Mouse (Mus musculus) liver, embryonic 12.5 days (tissue): Measurements from ENCODE around the gene Casq2. TPM values are rescaled to one million over a fixed set of nuclear protein-coding genes. Genes with fewer than 3 reads are reported as not detected.

Source experiments
- ATAC-seq: fragments of 200-750 bp; cut with Nextera tagmentation; 2 replicates; pipeline ENCODE4 v1.8.0; 2017; ENCODE audit warnings: moderate number of reproducible peaks, mild to moderate bottlenecking, moderate library complexity
- H3K27ac ChIP-seq: fragments of 300-500 bp; sonication (generic); 2 replicates; pipeline ENCODE4 v1.5.1; 2016; ENCODE audit warnings: mild to moderate bottlenecking
- H3K27me3 ChIP-seq: fragments of 300-500 bp; sonication (generic); replicated peaks from 2 replicates; pipeline ENCODE4 v1.6.1; 2016; ENCODE audit warnings: mild to moderate bottlenecking, moderate library complexity
- H3K36me3 ChIP-seq: fragments of 300-500 bp; sonication (generic); 2 replicates; pipeline ENCODE4 v1.6.1; 2016; ENCODE audit warnings: mild to moderate bottlenecking, moderate library complexity
- H3K4me1 ChIP-seq: fragments of 300-500 bp; sonication (generic); 2 replicates; pipeline ENCODE4 v1.6.1; 2016
- H3K4me2 ChIP-seq: fragments of 300-500 bp; sonication (generic); 2 replicates; pipeline ENCODE4 v1.6.1; 2016; ENCODE audit warnings: mild to moderate bottlenecking, moderate library complexity
- H3K4me3 ChIP-seq: fragments of 300-500 bp; sonication (generic); 2 replicates; pipeline ENCODE4 v1.5.1; 2016; ENCODE audit warnings: mild to moderate bottlenecking, moderate library complexity
- H3K9ac ChIP-seq: fragments of 300-500 bp; sonication (generic); 2 replicates; pipeline ENCODE4 v1.6.1; 2016; ENCODE audit warnings: mild to moderate bottlenecking, moderate library complexity
- H3K9me3 ChIP-seq: fragments of 300-500 bp; sonication (generic); replicated peaks from 2 replicates; pipeline ENCODE4 v1.6.1; 2016; ENCODE audit warnings: mild to moderate bottlenecking, moderate library complexity
- WGBS: fragments of 180-500 bp; shearing (Covaris S2); methylation state at CpG from one replicate; pipeline ENCODE4 v1.1.7; 2016; ENCODE audit not compliant: insufficient replicate concordance; 5-methylcytosine and 5-hydroxymethylcytosine counted together
- polyA plus RNA-seq: library from polyadenylated mRNA; unstranded; fragments of >200 nt; fragmentation: Nextera tagmentation; extraction: Ambion mirVana; gene quantifications from 2 replicates; pipeline ENCODE4 v1.2.1, GENCODE M21; 2016

Casq2 gene
- polyA plus RNA-seq, 1 experiment from 2014 or later = 0.60 TPM

- Histone ChIP-seq H3K4me2 (no peak overlapping the region), H3K36me3 (no peaks in the 10 kb centered on the region)
- peak; percentile 79 for ATAC-seq
These were observed 34.7 kb downstream of the Casq2 start for GRCm38 (mm10) chr3:102120947-102121346.

DNA sequence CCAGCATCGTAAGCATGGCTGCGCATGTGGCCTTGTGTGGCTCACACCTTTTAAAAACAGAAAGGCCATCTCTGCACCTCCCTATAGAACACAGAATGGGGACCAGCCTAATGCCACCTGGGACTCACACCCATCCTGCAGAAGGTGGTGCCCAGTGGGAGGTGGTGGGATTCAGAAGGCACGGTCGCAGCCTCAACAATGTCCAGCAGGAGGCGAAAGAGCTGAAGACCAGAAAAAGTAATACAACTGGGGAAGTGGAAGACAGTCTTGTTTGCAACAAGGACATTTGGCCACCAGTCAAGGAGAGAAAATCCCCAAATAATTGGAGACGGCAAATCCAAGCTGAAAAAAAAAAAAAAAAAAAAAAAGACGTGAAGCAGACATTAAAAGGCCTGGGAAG is 35.8 kb downstream of the Casq2 start:
- Histone ChIP-seq H3K4me1 (peaks cover 12% of the 10 kb centered on the region), H3K27ac (no peak overlapping the region), H3K4me3 (no peak overlapping the region), H3K4me2 (no peak overlapping the region), H3K9me3 (no peaks in the 10 kb centered on the region), H3K9ac (no peak overlapping the region), H3K36me3 (no peaks in the 10 kb centered on the region), H3K27me3 (no peaks in the 10 kb centered on the region)
- no peak for ATAC-seq
- 72% methylated on average over 7 of the region's 7 CpGs for WGBS

More at GRCm38 (mm10) chr3:102120947-102121346, 34.7 kb downstream of the Casq2 start:
- H3K27me3 ChIP-seq = no peaks in the 10 kb centered on the region
- no peaks in the 10 kb centered on the region for H3K9me3 ChIP-seq
- no peak overlapping the region for H3K27ac ChIP-seq
- H3K9ac ChIP-seq = no peak overlapping the region
- H3K4me1 ChIP-seq = peaks cover 12% of the 10 kb centered on the region
- H3K4me3 ChIP-seq = no peak overlapping the region

DNA sequence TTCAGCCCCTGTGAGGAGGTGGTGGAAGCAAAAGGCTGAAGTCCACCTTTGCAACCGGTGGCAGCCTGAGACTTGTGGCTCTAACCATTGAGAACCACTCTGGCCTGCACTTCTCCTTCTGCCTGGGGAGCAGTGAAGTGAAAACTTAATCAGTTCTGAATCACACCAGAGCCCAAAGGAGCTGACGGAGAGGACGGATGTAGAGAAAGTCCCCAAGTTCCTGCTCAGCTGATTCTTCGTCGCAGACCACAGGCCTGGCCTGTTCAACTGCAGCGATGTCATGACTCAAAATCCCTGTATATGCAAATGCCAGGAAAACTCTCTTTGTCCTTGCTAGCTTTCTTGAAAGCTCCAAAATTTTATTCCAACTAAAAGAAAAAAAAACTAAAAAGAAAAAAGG is 37.4 kb downstream of the Casq2 start:
- no peak for ATAC-seq
- Histone ChIP-seq H3K4me3 (no peak overlapping the region), H3K4me1 (peaks cover 19% of the 10 kb centered on the region), H3K9me3 (no peaks in the 10 kb centered on the region), H3K27ac (no peak overlapping the region), H3K27me3 (no peaks in the 10 kb centered on the region), H3K36me3 (no peaks in the 10 kb centered on the region), H3K9ac (no peak overlapping the region), H3K4me2 (no peak overlapping the region)
- WGBS = 49% methylated on average over 6 of the region's 6 CpGs

- Histone ChIP-seq H3K27ac (no peak overlapping the region), H3K4me2 (no peak overlapping the region), H3K27me3 (no peaks in the 10 kb centered on the region), H3K9ac (no peak overlapping the region), H3K9me3 (no peaks in the 10 kb centered on the region), H3K36me3 (no peaks in the 10 kb centered on the region), H3K4me1 (peaks cover 23% of the 10 kb centered on the region), H3K4me3 (no peak overlapping the region)
- no peak for ATAC-seq
- 83% methylated on average over 1 of the region's 1 CpGs for WGBS
These were observed 39.3 kb downstream of the Casq2 start for GRCm38 (mm10) chr3:102125546-102125945.

DNA sequence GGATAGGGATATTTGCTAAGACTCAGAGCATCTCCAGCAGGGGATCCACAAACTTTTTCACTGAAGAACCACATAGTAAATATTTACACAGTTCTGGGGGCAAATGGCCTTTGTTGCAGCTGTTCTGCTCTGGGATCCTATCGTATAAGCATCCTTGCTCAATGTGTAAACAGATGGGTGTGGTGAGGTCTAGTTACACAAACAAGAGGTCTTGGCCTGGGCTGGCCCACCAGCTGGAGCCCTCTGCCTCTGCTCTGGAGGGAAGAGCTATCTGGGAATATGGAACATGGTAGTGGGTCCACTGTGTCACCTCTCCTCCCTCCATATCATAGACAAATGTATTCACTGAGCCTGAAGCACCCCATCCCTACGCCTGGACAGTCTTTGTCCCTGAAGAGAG is 40.9 kb downstream of the Casq2 start:
- no peak for ATAC-seq
- no peak overlapping the region for H3K4me3 ChIP-seq
- peaks cover 18% of the 10 kb centered on the region for H3K4me1 ChIP-seq
- H3K4me2 ChIP-seq = no peak overlapping the region
- 75% methylated on average over 2 of the region's 2 CpGs for WGBS
- no peaks in the 10 kb centered on the region for H3K36me3 ChIP-seq
- H3K9ac ChIP-seq = no peak overlapping the region
- H3K27ac ChIP-seq = no peak overlapping the region
- H3K27me3 ChIP-seq = no peaks in the 10 kb centered on the region
- no peaks in the 10 kb centered on the region for H3K9me3 ChIP-seq

- ATAC-seq = peak; percentile 78
- H3K4me2 ChIP-seq = no peak overlapping the region
These were observed 42.0 kb downstream of the Casq2 start for GRCm38 (mm10) chr3:102128242-102128641.

DNA sequence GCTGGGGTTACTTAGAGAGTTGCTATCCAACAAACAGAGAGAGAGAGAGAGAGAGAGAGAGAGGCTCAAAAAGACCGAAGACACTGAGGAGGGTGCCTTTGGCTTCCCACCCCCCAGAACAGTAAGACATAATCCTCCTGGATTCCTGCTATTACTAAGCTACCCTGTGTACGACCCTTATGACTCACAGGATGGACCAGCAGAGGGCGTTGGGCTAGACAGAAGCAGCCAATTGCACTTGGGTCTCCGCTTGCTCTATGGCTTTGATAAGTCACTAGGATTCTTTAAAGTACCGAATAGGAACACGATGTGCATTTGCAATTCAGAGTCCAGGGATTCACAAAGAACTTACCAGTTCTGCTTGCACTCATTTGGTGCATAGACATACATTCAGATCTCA is 44.3 kb downstream of the Casq2 start:
- Histone ChIP-seq H3K4me3 (no peak overlapping the region), H3K27me3 (no peaks in the 10 kb centered on the region; the same call in 1 of the 2 replicates), H3K36me3 (no peaks in the 10 kb centered on the region), H3K27ac (no peak overlapping the region), H3K4me2 (no peak overlapping the region), H3K4me1 (peaks cover 20% of the 10 kb centered on the region), H3K9me3 (no peaks in the 10 kb centered on the region), H3K9ac (no peak overlapping the region)
- 61% methylated on average over 6 of the region's 6 CpGs for WGBS
- ATAC-seq = peak; percentile 58; the same call in 1 of the 2 replicates

More at GRCm38 (mm10) chr3:102128242-102128641, 42.0 kb downstream of the Casq2 start:
- H3K4me1 ChIP-seq = peaks cover 18% of the 10 kb centered on the region
- H3K4me3 ChIP-seq = no peak overlapping the region
- no peak overlapping the region for H3K9ac ChIP-seq
- H3K36me3 ChIP-seq = no peaks in the 10 kb centered on the region
- H3K9me3 ChIP-seq = no peaks in the 10 kb centered on the region
- no peaks in the 10 kb centered on the region for H3K27me3 ChIP-seq
- 51% methylated on average over 2 of the region's 2 CpGs for WGBS
- no peak overlapping the region for H3K27ac ChIP-seq

DNA sequence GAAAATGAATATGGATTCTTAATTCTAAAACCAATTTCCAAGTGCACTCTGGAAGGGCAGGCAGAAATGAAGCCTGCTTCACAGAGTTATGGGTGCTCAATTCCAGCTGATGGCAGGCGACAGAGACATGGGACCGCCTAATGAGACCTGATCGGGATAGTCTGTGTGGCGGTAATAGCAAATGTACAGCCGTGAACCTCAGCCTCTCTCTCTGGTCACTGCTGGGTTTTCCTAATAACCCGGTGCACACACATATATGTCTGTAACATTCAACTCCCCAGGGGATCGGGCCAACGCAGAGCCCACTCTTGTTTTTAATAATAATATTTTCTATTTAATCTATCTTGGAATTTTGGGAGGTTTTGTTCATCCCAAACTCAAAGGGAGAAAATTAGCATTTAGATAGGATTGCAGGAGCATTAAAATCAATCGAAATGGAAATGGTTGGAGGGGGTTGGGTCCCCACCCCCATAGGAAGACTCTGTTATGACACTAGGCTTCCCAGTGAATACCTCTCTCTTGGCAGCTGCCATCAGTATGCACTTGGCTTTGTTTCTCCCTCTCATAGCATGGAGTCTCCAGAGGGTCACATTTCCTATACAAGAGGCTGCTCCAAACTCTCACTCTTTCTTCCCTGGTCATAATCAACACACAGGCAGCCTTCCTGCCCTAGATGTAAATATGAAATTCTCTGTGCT is 45.6 kb downstream of the Casq2 start:
- Histone ChIP-seq H3K27me3 (no peaks in the 10 kb centered on the region; the same call in 1 of the 2 replicates), H3K27ac (no peak overlapping the region), H3K9ac (no peak overlapping the region), H3K4me1 (peaks cover 29% of the 10 kb centered on the region), H3K36me3 (no peaks in the 10 kb centered on the region), H3K4me3 (no peak overlapping the region), H3K9me3 (no peaks in the 10 kb centered on the region), H3K4me2 (no peak overlapping the region)
- 88% methylated on average over 9 of the region's 9 CpGs for WGBS
- no peak for ATAC-seq

- H3K27ac ChIP-seq = no peak overlapping the region
- H3K4me3 ChIP-seq = no peak overlapping the region
These were observed 49.3 kb downstream of the Casq2 start for GRCm38 (mm10) chr3:102135389-102136113.

GRCm38 (mm10) chr3:102137158-102137557 is 50.9 kb downstream of the Casq2 start:
- 78% methylated on average over 10 of the region's 10 CpGs for WGBS
- peaks cover 12% of the 10 kb centered on the region for H3K4me1 ChIP-seq
- peaks cover 26% of the 10 kb centered on the region for H3K27me3 ChIP-seq
- H3K4me2 ChIP-seq = no peak overlapping the region
- no peak overlapping the region for H3K9ac ChIP-seq
- H3K9me3 ChIP-seq = no peaks in the 10 kb centered on the region
- H3K36me3 ChIP-seq = no peaks in the 10 kb centered on the region
- no peak overlapping the region for H3K27ac ChIP-seq
- no peak for ATAC-seq
- no peak overlapping the region for H3K4me3 ChIP-seq

More at GRCm38 (mm10) chr3:102135389-102136113, 49.3 kb downstream of the Casq2 start:
- Histone ChIP-seq H3K9ac (no peak overlapping the region), H3K9me3 (no peaks in the 10 kb centered on the region), H3K4me2 (no peak overlapping the region), H3K4me1 (peaks cover 18% of the 10 kb centered on the region; the same call in 1 of the 2 replicates), H3K27me3 (peaks cover 25% of the 10 kb centered on the region), H3K36me3 (no peaks in the 10 kb centered on the region)
- WGBS = 39% methylated on average over 10 of the region's 10 CpGs
- ATAC-seq = peak; percentile 20; the same call in 1 of the 2 replicates

DNA sequence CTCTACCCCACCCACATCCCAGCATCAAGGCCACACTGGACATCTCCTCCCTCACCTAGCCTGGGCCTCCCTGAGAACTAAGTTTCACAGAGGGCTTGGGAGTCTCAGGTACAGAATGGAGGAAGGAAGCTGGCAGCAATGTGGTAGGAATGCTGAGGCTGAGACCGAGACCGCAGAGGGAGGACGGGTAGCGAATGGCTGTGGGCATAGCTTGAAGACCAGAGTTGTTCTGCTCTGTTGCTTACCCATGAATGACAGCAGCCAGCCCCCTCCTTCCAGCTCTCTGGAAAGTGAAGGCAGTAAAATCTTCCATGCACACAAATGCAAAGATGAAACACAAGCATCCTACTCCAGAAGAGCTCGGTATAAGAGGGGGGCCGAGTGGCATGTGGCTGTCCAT is 52.7 kb downstream of the Casq2 start:
- H3K9ac ChIP-seq = no peak overlapping the region
- H3K4me3 ChIP-seq = no peak overlapping the region
- no peak overlapping the region for H3K4me2 ChIP-seq
- no peak overlapping the region for H3K27ac ChIP-seq
- H3K36me3 ChIP-seq = no peaks in the 10 kb centered on the region
- ATAC-seq = no peak
- H3K4me1 ChIP-seq = peaks cover 29% of the 10 kb centered on the region
- WGBS = 81% methylated on average over 6 of the region's 6 CpGs
- H3K9me3 ChIP-seq = no peaks in the 10 kb centered on the region
- H3K27me3 ChIP-seq = peaks cover 26% of the 10 kb centered on the region

DNA sequence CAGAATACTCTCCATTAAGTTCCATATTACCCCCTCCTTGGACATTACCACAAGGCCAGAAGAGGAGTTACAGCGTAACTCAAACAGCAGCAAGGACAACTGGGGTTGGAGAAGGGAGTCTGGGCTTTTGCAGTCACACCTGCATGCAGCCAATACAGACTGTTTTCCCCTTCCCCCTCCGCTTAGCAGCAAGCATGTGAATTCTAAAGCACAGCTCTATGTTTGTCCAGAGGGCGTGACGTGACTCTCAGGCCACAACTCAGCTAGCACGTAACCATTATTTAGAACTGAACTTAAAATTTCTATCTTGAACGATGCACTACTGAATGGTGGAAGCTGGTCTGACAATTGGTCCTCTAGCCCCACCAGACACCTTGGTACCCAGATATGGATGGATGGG is 54.4 kb downstream of the Casq2 start:
- H3K4me2 ChIP-seq = no peak overlapping the region
- H3K4me1 ChIP-seq = peaks cover 43% of the 10 kb centered on the region
- WGBS = 82% methylated on average over 6 of the region's 6 CpGs
- H3K4me3 ChIP-seq = no peak overlapping the region
- no peaks in the 10 kb centered on the region for H3K36me3 ChIP-seq
- H3K27me3 ChIP-seq = peaks cover 26% of the 10 kb centered on the region
- no peaks in the 10 kb centered on the region for H3K9me3 ChIP-seq
- H3K9ac ChIP-seq = no peak overlapping the region
- H3K27ac ChIP-seq = no peak overlapping the region
- ATAC-seq = no peak
